Mouse (Mus musculus) stomach, postnatal 0 days (tissue): ENCODE data around the gene Rarb. TPM values are rescaled to one million over a fixed set of nuclear protein-coding genes. Genes with fewer than 3 reads are reported as not detected.

Source experiments
- ATAC-seq: fragments of 200-750 bp; cut with Nextera tagmentation; 2 replicates; pipeline ENCODE4 v1.8.0; 2017; ENCODE audit not compliant: low FRiP score, low TSS enrichment
- DNase-seq: peaks from one replicate; pipeline ENCODE4 v3.0.0-alpha.2; 2016; ENCODE audit warnings: low spot score
- H3K27ac ChIP-seq: fragments of 300-500 bp; sonication (generic); replicated peaks from 2 replicates; pipeline ENCODE4 v1.5.1; 2014; ENCODE audit warnings: mild to moderate bottlenecking, control low read depth
- H3K27me3 ChIP-seq: fragments of 300-500 bp; sonication (generic); 2 replicates; pipeline ENCODE4 v1.6.1; 2014; ENCODE audit warnings: low read length; ENCODE audit not compliant: control insufficient read depth, insufficient read depth
- H3K36me3 ChIP-seq: fragments of 300-500 bp; sonication (generic); 2 replicates; pipeline ENCODE4 v1.6.1; 2014; ENCODE audit warnings: low read length, mixed read lengths; ENCODE audit not compliant: control insufficient read depth, insufficient read depth
- H3K4me1 ChIP-seq: fragments of 300-500 bp; sonication (generic); replicated peaks from 2 replicates; pipeline ENCODE4 v1.6.1; 2014; ENCODE audit warnings: antibody characterized with exemption; ENCODE audit not compliant: control insufficient read depth, insufficient read depth
- H3K4me2 ChIP-seq: fragments of 300-500 bp; sonication (generic); replicated peaks from 2 replicates; pipeline ENCODE4 v1.6.1; 2014; ENCODE audit warnings: low read depth, mild to moderate bottlenecking, control low read depth, moderate library complexity
- H3K4me3 ChIP-seq: fragments of 300-500 bp; sonication (generic); 2 replicates; pipeline ENCODE4 v1.5.1; 2014; ENCODE audit warnings: low read depth, low read length, control low read depth
- H3K9ac ChIP-seq: fragments of 300-500 bp; sonication (generic); 2 replicates; pipeline ENCODE4 v1.6.1; 2014; ENCODE audit warnings: mild to moderate bottlenecking, low read length, control low read depth, mixed read lengths
- H3K9me3 ChIP-seq: fragments of 300-500 bp; sonication (generic); 2 replicates; pipeline ENCODE4 v1.6.1; 2016; ENCODE audit warnings: low read length; ENCODE audit not compliant: control insufficient read depth
- CTCF ChIP-seq: IDR thresholded peaks from 2 replicates; pipeline ENCODE4 v1.5.1; 2016; ENCODE audit warnings: antibody characterized with exemption, low read depth, mild to moderate bottlenecking, moderate library complexity
- EP300 ChIP-seq: optimal IDR thresholded peaks from 2 replicates; pipeline ENCODE3; 2016; ENCODE audit warnings: antibody characterized with exemption
- WGBS: fragments of 180-500 bp; shearing (Covaris S2); extraction: QIAGEN DNeasy Blood & Tissue Kit; methylation state at CpG from one replicate; pipeline ENCODE4 v1.1.7; 2014; 5-methylcytosine and 5-hydroxymethylcytosine counted together
- polyA plus RNA-seq: library from polyadenylated mRNA; unstranded; fragments of >200 nt; fragmentation: Nextera tagmentation; extraction: Ambion mirVana; gene quantifications from 2 replicates; pipeline ENCODE4 v1.2.1, GENCODE M21; 2015

Rarb gene
- polyA plus RNA-seq, 1 experiment from 2014 or later: 4.0 TPM

DNA sequence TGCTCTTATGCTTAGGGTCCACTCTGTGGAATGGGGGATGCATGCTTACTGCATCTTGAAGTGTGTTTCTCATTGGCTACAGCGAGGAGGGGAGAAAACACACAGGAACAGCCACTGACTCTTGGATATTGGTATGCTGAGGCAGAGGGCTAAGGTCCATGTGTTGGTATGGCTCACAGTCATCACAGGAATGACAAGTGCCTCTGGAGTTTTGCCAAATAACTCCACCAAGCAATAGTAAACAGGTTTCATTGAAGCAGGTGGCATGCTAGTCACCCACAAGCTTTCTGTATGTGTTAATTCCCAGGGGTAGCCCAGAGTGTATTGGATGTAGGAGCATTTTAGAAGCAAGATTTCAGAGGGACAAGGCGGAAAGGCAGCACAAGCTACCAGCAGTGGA lies 260.9 kb downstream of the Rarb start:
- H3K4me1 ChIP-seq: peaks cover 7% of the 10 kb centered on the region
- no peak for DNase-seq

DNA sequence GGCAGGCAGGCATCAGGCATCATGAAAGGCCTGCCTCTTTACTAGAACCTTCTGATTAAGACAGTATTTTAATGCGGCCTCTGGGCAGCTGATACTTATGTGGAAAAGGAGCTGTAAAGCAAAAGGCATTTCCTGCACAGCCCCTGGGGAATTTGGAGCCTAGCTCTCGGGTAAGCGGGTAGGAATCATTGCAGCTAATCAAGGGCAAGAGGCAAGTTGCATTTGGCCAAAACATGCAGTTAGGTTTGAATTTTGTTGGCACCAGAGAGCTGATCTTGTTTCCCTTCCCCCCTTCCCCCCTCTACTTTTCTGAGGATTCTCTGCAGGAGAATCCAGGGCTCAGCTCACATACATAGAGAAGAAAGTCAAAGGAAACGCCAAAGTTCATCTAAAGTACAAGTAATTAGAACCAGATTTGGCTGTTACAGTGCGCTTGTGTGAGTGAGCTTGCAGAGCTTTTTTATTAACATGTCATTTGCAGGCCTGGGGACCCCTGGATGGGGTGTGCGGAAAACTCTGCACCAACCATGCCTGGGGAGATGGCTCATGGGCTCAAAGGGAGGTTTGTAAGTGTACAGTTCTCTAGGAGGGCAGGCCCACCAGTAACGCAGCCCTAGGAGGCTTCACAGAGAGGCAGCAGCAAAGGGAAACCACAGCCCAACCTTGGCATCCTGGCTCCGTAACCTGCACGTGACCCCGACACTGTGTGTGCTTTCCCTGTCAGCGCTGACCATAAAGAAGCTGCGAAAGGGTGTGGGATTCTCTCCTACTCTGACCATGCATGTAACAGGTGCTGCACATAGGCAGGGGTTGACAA lies 264.1 kb downstream of the Rarb start:
- no peak overlapping the region for H3K4me2 ChIP-seq
- 33% methylated on average over 12 of the region's 12 CpGs for WGBS
- H3K27me3 ChIP-seq: no peaks in the 10 kb centered on the region
- no peaks in the 10 kb centered on the region for H3K36me3 ChIP-seq
- DNase-seq (no peak), ATAC-seq (no peak; the same call in 1 of the 2 replicates)
- H3K4me3 ChIP-seq: no peak overlapping the region
- H3K9ac ChIP-seq: no peak overlapping the region
- TF ChIP-seq CTCF (no peak), EP300 (no peak)
- H3K9me3 ChIP-seq: no peaks in the 10 kb centered on the region
- H3K4me1 ChIP-seq: peaks cover 7% of the 10 kb centered on the region
- H3K27ac ChIP-seq: no peak overlapping the region

More for the DNA sequence above, 260.9 kb downstream of the Rarb start:
- H3K4me2 ChIP-seq: no peak overlapping the region
- 97% methylated on average over 2 of the region's 2 CpGs for WGBS
- H3K27me3 ChIP-seq: no peaks in the 10 kb centered on the region
- no peak for ATAC-seq
- no peak overlapping the region for H3K4me3 ChIP-seq
- H3K27ac ChIP-seq: no peak overlapping the region
- no peak overlapping the region for H3K9ac ChIP-seq
- no peaks in the 10 kb centered on the region for H3K9me3 ChIP-seq
- TF ChIP-seq CTCF (no peak), EP300 (no peak)
- H3K36me3 ChIP-seq: no peaks in the 10 kb centered on the region

DNA sequence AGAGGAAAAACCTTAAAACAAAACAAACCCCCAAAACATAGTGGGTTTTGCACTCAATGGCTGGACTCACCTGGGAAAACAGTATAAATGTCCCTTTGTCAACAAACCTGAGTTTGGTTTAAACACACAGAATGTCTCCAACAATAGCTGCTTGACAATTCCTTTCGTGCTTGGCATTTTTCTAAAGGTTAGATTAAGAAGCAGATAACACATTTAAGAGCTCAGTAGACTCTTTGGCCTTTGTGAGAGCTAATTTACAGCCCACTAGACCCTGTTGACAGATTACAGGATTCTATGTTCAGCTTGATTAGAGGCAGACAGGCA lies 264.7 kb downstream of the Rarb start:
- no peaks in the 10 kb centered on the region for H3K36me3 ChIP-seq
- H3K4me2 ChIP-seq: no peak overlapping the region
- H3K4me1 ChIP-seq: peaks cover 7% of the 10 kb centered on the region
- H3K27ac ChIP-seq: no peak overlapping the region
- 30% methylated on average over 1 of the region's 1 CpGs for WGBS
- no peaks in the 10 kb centered on the region for H3K9me3 ChIP-seq
- DNase-seq: no peak
- H3K27me3 ChIP-seq: no peaks in the 10 kb centered on the region
- ATAC-seq: no peak
- no peak overlapping the region for H3K9ac ChIP-seq
- H3K4me3 ChIP-seq: no peak overlapping the region
- TF ChIP-seq CTCF: no peak
- TF ChIP-seq EP300: no peak

DNA sequence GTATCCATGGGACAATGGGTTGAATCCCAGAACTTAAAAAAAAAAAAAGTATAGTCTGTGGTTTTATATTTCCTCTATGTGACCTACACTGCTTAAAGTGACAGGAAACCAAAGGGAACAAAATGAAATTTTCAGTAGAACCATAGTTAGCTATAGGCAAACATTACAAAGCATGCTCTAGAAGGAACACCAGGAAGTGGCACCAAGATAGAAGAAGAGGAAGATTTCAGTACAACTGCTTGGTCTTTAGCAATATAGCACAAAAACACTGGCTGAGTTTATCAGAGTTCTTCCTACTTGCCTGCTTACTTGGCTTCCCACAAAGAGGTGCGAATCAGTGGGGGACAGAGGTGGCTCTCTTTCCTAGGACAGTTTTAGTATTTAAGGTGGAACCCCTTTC lies 266.7 kb downstream of the Rarb start:
- H3K9me3 ChIP-seq: no peaks in the 10 kb centered on the region
- no peak overlapping the region for H3K4me3 ChIP-seq
- TF ChIP-seq EP300 (no peak), CTCF (no peak)
- H3K4me2 ChIP-seq: no peak overlapping the region
- DNase-seq (no peak), ATAC-seq (no peak)
- no peaks in the 10 kb centered on the region for H3K36me3 ChIP-seq
- H3K9ac ChIP-seq: no peak overlapping the region
- H3K27me3 ChIP-seq: no peaks in the 10 kb centered on the region
- 91% methylated on average over 1 of the region's 1 CpGs for WGBS
- H3K4me1 ChIP-seq: peaks cover 7% of the 10 kb centered on the region
- H3K27ac ChIP-seq: no peak overlapping the region

DNA sequence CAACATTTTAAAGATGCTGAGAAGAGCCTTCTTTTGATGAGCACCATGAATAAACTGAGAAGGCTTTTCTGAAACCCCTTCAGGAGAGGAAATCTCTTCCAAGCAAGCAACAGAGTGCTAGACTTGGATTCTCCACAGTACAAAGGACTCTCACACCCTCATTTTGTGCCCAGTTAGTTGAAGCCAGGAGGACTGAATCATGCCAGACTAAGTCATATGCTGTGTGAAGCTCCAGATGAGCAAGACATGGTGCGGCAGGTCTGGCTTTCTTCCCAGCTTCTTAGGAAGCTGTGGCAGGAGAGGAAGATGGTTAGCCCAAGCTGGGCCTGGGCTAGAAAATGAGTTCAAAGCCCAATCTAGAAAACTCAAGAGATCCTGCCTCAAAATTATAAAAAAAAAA lies 267.1 kb downstream of the Rarb start:
- Histone ChIP-seq H3K9me3 (no peaks in the 10 kb centered on the region), H3K27ac (no peak overlapping the region), H3K4me1 (peaks cover 7% of the 10 kb centered on the region), H3K27me3 (no peaks in the 10 kb centered on the region), H3K4me2 (no peak overlapping the region), H3K36me3 (no peaks in the 10 kb centered on the region), H3K9ac (no peak overlapping the region), H3K4me3 (no peak overlapping the region)
- ATAC-seq (no peak), DNase-seq (no peak)
- TF ChIP-seq EP300 (no peak), CTCF (no peak)
- 64% methylated on average over 1 of the region's 1 CpGs for WGBS

DNA sequence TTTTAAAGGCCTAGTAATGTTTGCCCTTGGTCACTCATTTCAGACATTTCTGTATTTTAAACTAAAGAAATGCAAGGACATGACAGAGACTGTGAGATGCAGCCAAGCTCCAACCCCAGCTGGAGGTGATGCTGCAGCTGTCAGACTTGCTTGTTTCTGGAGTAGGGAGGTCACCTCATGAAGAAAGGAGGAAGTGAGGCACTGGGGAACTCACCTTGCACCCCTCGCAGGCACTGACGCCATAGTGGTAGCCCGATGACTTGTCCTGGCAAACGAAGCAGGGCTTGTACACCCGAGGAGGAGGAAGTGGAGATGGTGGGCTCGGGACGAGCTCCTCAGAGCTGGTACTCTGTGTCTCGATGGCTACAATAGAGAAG lies 270.8 kb downstream of the Rarb start:
- no peaks in the 10 kb centered on the region for H3K27me3 ChIP-seq
- WGBS: 87% methylated on average over 8 of the region's 8 CpGs

More for the DNA sequence above, 270.8 kb downstream of the Rarb start:
- H3K4me1 ChIP-seq: no peaks in the 10 kb centered on the region
- H3K4me2 ChIP-seq: no peak overlapping the region
- DNase-seq: no peak
- no peak overlapping the region for H3K4me3 ChIP-seq
- TF ChIP-seq EP300 (no peak), CTCF (no peak)
- no peak overlapping the region for H3K27ac ChIP-seq
- ATAC-seq: no peak
- H3K9ac ChIP-seq: no peak overlapping the region
- H3K9me3 ChIP-seq: no peaks in the 10 kb centered on the region
- no peaks in the 10 kb centered on the region for H3K36me3 ChIP-seq
